Mouse (Mus musculus): ENCODE measurements around the gene Kiss1. TPM values are rescaled to one million over a fixed set of nuclear protein-coding genes. Genes with fewer than 3 reads are reported as not detected.

Gene Kiss1
- polyA plus RNA-seq, 1 experiment from 2014 or later = not detected

- H3K27me3 ChIP-seq (ENCODE audit: control insufficient read depth, insufficient read depth, low read length) = no peaks in the 10 kb centered on the region
- no peak for ATAC-seq (ENCODE audit: low FRiP score)
Measured at GRCm38 (mm10) chr1:133356330-133356729, 34.7 kb downstream of the Kiss1 start.

GRCm38 (mm10) chr1:133361006-133361405 is 39.3 kb downstream of the Kiss1 start:
- H3K4me3 ChIP-seq (ENCODE audit: low read depth, low read length) = no peak overlapping the region
- whole genome bisulfite sequencing = 92% methylated on average over 6 of the region's 6 CpGs
- H3K9me3 ChIP-seq (ENCODE audit: control insufficient read depth, low read length) = no peaks in the 10 kb centered on the region
- peaks cover 17% of the 10 kb centered on the region for H3K27me3 ChIP-seq (ENCODE audit: control insufficient read depth, insufficient read depth, low read length)
- 0 out of 2 replicates have a peak, but pooled peaks cover 5% of the 10 kb centered on the region for H3K4me1 ChIP-seq (replicated peaks; ENCODE audit: control insufficient read depth, insufficient read depth, low read length)
- DNase-seq (ENCODE audit: low spot score) = no peak
- H3K36me3 ChIP-seq (ENCODE audit: control insufficient read depth, insufficient read depth, low read length) = no peaks in the 10 kb centered on the region
- H3K27ac ChIP-seq (ENCODE audit: low read depth, low read length) = no peak overlapping the region
- no peak overlapping the region for H3K9ac ChIP-seq (ENCODE audit: low read depth, low read length)
- ATAC-seq (ENCODE audit: low FRiP score) = no peak
- H3K4me2 ChIP-seq (replicated peaks; ENCODE audit: low read depth, low read length) = no peak overlapping the region

More at GRCm38 (mm10) chr1:133356330-133356729, 34.7 kb downstream of the Kiss1 start:
- H3K36me3 ChIP-seq (ENCODE audit: control insufficient read depth, insufficient read depth, low read length) = no peaks in the 10 kb centered on the region
- no peak overlapping the region for H3K4me2 ChIP-seq (replicated peaks; ENCODE audit: low read depth, low read length)
- WGBS = 73% methylated on average over 8 of the region's 8 CpGs
- no peaks in the 10 kb centered on the region for H3K4me1 ChIP-seq (replicated peaks; ENCODE audit: control insufficient read depth, insufficient read depth, low read length)
- H3K9ac ChIP-seq (ENCODE audit: low read depth, low read length) = no peak overlapping the region
- no peak overlapping the region for H3K4me3 ChIP-seq (ENCODE audit: low read depth, low read length)
- no peak for DNase-seq (ENCODE audit: low spot score)
- no peaks in the 10 kb centered on the region for H3K9me3 ChIP-seq (ENCODE audit: control insufficient read depth, low read length)
- H3K27ac ChIP-seq (ENCODE audit: low read depth, low read length) = no peak overlapping the region

- WGBS = 93% methylated on average over 5 of the region's 5 CpGs
- no peaks in the 10 kb centered on the region for H3K9me3 ChIP-seq (ENCODE audit: control insufficient read depth, low read length)
- H3K9ac ChIP-seq (ENCODE audit: low read depth, low read length) = no peak overlapping the region
- H3K27ac ChIP-seq (ENCODE audit: low read depth, low read length) = no peak overlapping the region
- 0 out of 2 replicates have a peak, but pooled peaks cover 5% of the 10 kb centered on the region for H3K4me1 ChIP-seq (replicated peaks; ENCODE audit: control insufficient read depth, insufficient read depth, low read length)
- H3K4me3 ChIP-seq (ENCODE audit: low read depth, low read length) = no peak overlapping the region
- H3K36me3 ChIP-seq (ENCODE audit: control insufficient read depth, insufficient read depth, low read length) = no peaks in the 10 kb centered on the region
- no peak for DNase-seq (ENCODE audit: low spot score)
- ATAC-seq (ENCODE audit: low FRiP score) = no peak
- peaks cover 19% of the 10 kb centered on the region for H3K27me3 ChIP-seq (ENCODE audit: control insufficient read depth, insufficient read depth, low read length)
- no peak overlapping the region for H3K4me2 ChIP-seq (replicated peaks; ENCODE audit: low read depth, low read length)
Measured at GRCm38 (mm10) chr1:133362103-133362502, 40.4 kb downstream of the Kiss1 start.

- H3K9me3 ChIP-seq (ENCODE audit: control insufficient read depth, low read length) = no peaks in the 10 kb centered on the region
- ATAC-seq (ENCODE audit: low FRiP score) (peak; percentile 82), DNase-seq (ENCODE audit: low spot score) (peak; percentile 87)
- H3K4me3 ChIP-seq (ENCODE audit: low read depth, low read length) = peak within 1 kb of the TSS; percentile 68
- H3K9ac ChIP-seq (ENCODE audit: low read depth, low read length) = peak within 1 kb of the TSS; percentile 62
- peaks cover 10% of the 10 kb centered on the region; the same call in 1 of the 2 replicates for H3K4me1 ChIP-seq (replicated peaks; ENCODE audit: control insufficient read depth, insufficient read depth, low read length)
- H3K36me3 ChIP-seq (ENCODE audit: control insufficient read depth, insufficient read depth, low read length) = no peaks in the 10 kb centered on the region
- H3K27ac ChIP-seq (ENCODE audit: low read depth, low read length) = no peak within 1 kb of the TSS
- H3K27me3 ChIP-seq (ENCODE audit: control insufficient read depth, insufficient read depth, low read length) = peaks cover 19% of the 10 kb centered on the region
- under 1% methylated on average over 52 of the region's 52 CpGs for WGBS
- peak within 1 kb of the TSS; percentile 98 for H3K4me2 ChIP-seq (replicated peaks; ENCODE audit: low read depth, low read length)
Measured at GRCm38 (mm10) chr1:133363276-133364021, 41.8 kb downstream of the Kiss1 start, which contains the start of gene Etnk2. Gene Etnk2, plus strand, starts transcription at chr1:133363572.

GRCm38 (mm10) chr1:133364022-133364630 is 42.5 kb downstream of the Kiss1 start:
- H3K4me3 ChIP-seq (ENCODE audit: low read depth, low read length) = peak overlapping the region; percentile 68
- peaks cover 10% of the 10 kb centered on the region; the same call in 1 of the 2 replicates for H3K4me1 ChIP-seq (replicated peaks; ENCODE audit: control insufficient read depth, insufficient read depth, low read length)
- 2% methylated on average over 27 of the region's 27 CpGs for WGBS
- H3K27ac ChIP-seq (ENCODE audit: low read depth, low read length) = no peak overlapping the region
- H3K9me3 ChIP-seq (ENCODE audit: control insufficient read depth, low read length) = no peaks in the 10 kb centered on the region
- H3K9ac ChIP-seq (ENCODE audit: low read depth, low read length) = peak overlapping the region; percentile 62
- ATAC-seq (ENCODE audit: low FRiP score) (no peak; the same call in none of the 2 replicates), DNase-seq (ENCODE audit: low spot score) (no peak)
- H3K4me2 ChIP-seq (replicated peaks; ENCODE audit: low read depth, low read length) = peak overlapping the region; percentile 98
- H3K36me3 ChIP-seq (ENCODE audit: control insufficient read depth, insufficient read depth, low read length) = no peaks in the 10 kb centered on the region
- H3K27me3 ChIP-seq (ENCODE audit: control insufficient read depth, insufficient read depth, low read length) = peaks cover 19% of the 10 kb centered on the region

- ATAC-seq (ENCODE audit: low FRiP score) = no peak
- Histone ChIP-seq H3K27ac (ENCODE audit: low read depth, low read length) (no peak overlapping the region), H3K36me3 (ENCODE audit: control insufficient read depth, insufficient read depth, low read length) (no peaks in the 10 kb centered on the region), H3K4me2 (replicated peaks; ENCODE audit: low read depth, low read length) (no peak overlapping the region), H3K9me3 (ENCODE audit: control insufficient read depth, low read length) (no peaks in the 10 kb centered on the region), H3K9ac (ENCODE audit: low read depth, low read length) (no peak overlapping the region), H3K4me1 (replicated peaks; ENCODE audit: control insufficient read depth, insufficient read depth, low read length) (peaks cover 10% of the 10 kb centered on the region; the same call in 1 of the 2 replicates), H3K27me3 (ENCODE audit: control insufficient read depth, insufficient read depth, low read length) (peaks cover 19% of the 10 kb centered on the region), H3K4me3 (ENCODE audit: low read depth, low read length) (no peak overlapping the region)
- 50% methylated on average over 2 of the region's 2 CpGs for WGBS
- no peak for DNase-seq (ENCODE audit: low spot score)
Measured at GRCm38 (mm10) chr1:133364890-133365289, 43.2 kb downstream of the Kiss1 start.

- Histone ChIP-seq H3K4me1 (replicated peaks; ENCODE audit: control insufficient read depth, insufficient read depth, low read length) (peaks cover 10% of the 10 kb centered on the region; the same call in 1 of the 2 replicates), H3K27ac (ENCODE audit: low read depth, low read length) (no peak overlapping the region), H3K27me3 (ENCODE audit: control insufficient read depth, insufficient read depth, low read length) (peaks cover 19% of the 10 kb centered on the region), H3K4me2 (replicated peaks; ENCODE audit: low read depth, low read length) (no peak overlapping the region), H3K36me3 (ENCODE audit: control insufficient read depth, insufficient read depth, low read length) (no peaks in the 10 kb centered on the region), H3K4me3 (ENCODE audit: low read depth, low read length) (no peak overlapping the region), H3K9me3 (ENCODE audit: control insufficient read depth, low read length) (no peaks in the 10 kb centered on the region), H3K9ac (ENCODE audit: low read depth, low read length) (no peak overlapping the region)
- DNase-seq (ENCODE audit: low spot score) (no peak), ATAC-seq (ENCODE audit: low FRiP score) (no peak)
- 42% methylated on average over 10 of the region's 10 CpGs for WGBS
Measured at GRCm38 (mm10) chr1:133366951-133367605, 45.4 kb downstream of the Kiss1 start.

- H3K4me2 ChIP-seq (replicated peaks; ENCODE audit: low read depth, low read length) = no peak overlapping the region
- H3K9ac ChIP-seq (ENCODE audit: low read depth, low read length) = 0 out of 2 replicates have a peak overlapping the region, but pooled peaks have one; percentile 4
- H3K4me1 ChIP-seq (replicated peaks; ENCODE audit: control insufficient read depth, insufficient read depth, low read length) = peaks cover 10% of the 10 kb centered on the region; the same call in 1 of the 2 replicates
Measured at GRCm38 (mm10) chr1:133367606-133368488, 46.2 kb downstream of the Kiss1 start.

More at GRCm38 (mm10) chr1:133367606-133368488, 46.2 kb downstream of the Kiss1 start:
- Histone ChIP-seq H3K4me3 (ENCODE audit: low read depth, low read length) (no peak overlapping the region), H3K36me3 (ENCODE audit: control insufficient read depth, insufficient read depth, low read length) (no peaks in the 10 kb centered on the region), H3K9me3 (ENCODE audit: control insufficient read depth, low read length) (no peaks in the 10 kb centered on the region), H3K27ac (ENCODE audit: low read depth, low read length) (peak overlapping the region; percentile 10; the same call in 1 of the 2 replicates), H3K27me3 (ENCODE audit: control insufficient read depth, insufficient read depth, low read length) (peaks cover 18% of the 10 kb centered on the region)
- WGBS = 16% methylated on average over 11 of the region's 11 CpGs
- no peak for DNase-seq (ENCODE audit: low spot score)
- ATAC-seq (ENCODE audit: low FRiP score) = no peak

Data from hindbrain, embryonic 11.5 days (tissue).